Mouse (Mus musculus): Measurements from ENCODE around the gene Fxyd3. TPM values are rescaled to one million over a fixed set of nuclear protein-coding genes. Genes with fewer than 3 reads are reported as not detected.
A peak's percentile ranks its signal among the peaks of the same experiment; 100 is the strongest.

Fxyd3 gene
- total and polyA plus RNA-seq, 3 experiments, result 1.6 to 5.5 (median 2.5) TPM

DNA sequence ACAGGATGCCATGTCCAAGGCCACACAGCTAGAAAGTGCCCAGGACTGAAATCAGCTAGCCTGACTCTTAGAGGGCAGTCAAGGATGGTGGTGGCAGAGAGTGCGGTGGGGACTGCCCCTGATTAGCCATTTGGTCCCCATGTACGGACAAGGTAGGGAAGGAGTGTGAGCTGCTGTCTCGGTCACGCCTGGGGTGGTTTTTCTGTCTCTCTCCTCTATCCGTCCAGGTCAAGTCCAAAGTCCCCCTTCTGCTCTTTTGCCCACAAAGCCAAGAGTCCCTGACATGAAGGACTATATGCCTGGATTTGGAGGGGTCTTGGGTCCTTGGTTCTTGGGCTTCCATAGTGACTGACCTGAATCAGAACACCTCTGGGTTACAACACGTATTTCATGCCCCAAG is 37.3 kb upstream of the Fxyd3 start:
- no peaks in the 10 kb centered on the region for H3K36me3 ChIP-seq (ENCODE audit: control insufficient read depth, insufficient read depth, low read length)
- no peak overlapping the region for H3K9ac ChIP-seq (ENCODE audit: low read depth, low read length)
- DNase-seq, result no peak
- no peak overlapping the region for H3K4me3 ChIP-seq
- no peak for TF ChIP-seq CTCF (IDR thresholded peaks at IDR 0.05)
- no peak for TF ChIP-seq EP300 (IDR thresholded peaks at IDR 0.05; ENCODE audit: insufficient read depth, low read depth, low read length)
- no peak for TF ChIP-seq POLR2A (IDR thresholded peaks at IDR 0.05; ENCODE audit: insufficient read depth, low read depth, low read length)
- no peak overlapping the region for H3K27ac ChIP-seq
- WGBS, result 94% methylated on average over 6 of the region's 6 CpGs
- intact Hi-C loops (cut with DNase I), result no loop called here
- H3K27me3 ChIP-seq (ENCODE audit: control insufficient read depth, insufficient read depth, low read length), result no peaks in the 10 kb centered on the region
- no peaks in the 10 kb centered on the region for H3K79me2 ChIP-seq (replicated peaks; ENCODE audit: control insufficient read depth, insufficient read depth, low read length)
- peaks cover 8% of the 10 kb centered on the region for H3K4me1 ChIP-seq (ENCODE audit: control insufficient read depth, insufficient read depth, low read length)

DNA sequence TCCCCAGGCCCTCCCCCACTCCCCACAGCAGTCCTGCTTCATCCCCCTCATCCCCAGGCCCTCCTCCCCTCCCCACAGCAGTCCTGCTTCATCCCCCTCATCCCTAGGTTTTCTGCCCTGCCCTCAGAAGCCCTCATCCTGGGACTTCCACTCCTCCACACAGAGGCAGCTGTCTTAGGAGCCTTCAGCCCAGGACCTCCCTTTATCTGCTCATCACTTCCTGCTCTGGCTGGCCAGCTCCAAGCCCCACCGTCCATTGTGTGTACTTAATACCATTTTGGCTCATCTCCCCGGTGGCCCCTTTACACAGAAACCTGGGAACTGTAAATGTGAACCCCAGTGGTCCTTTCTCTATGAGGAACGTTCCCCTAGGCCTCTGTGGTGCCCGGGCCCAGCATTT is 35.5 kb upstream of the Fxyd3 start:
- no peaks in the 10 kb centered on the region for H3K79me2 ChIP-seq (replicated peaks; ENCODE audit: control insufficient read depth, insufficient read depth, low read length)
- TF ChIP-seq CTCF (IDR thresholded peaks at IDR 0.05) (no peak), POLR2A (IDR thresholded peaks at IDR 0.05; ENCODE audit: insufficient read depth, low read depth, low read length) (no peak), EP300 (IDR thresholded peaks at IDR 0.05; ENCODE audit: insufficient read depth, low read depth, low read length) (no peak)
- H3K27me3 ChIP-seq (ENCODE audit: control insufficient read depth, insufficient read depth, low read length), result no peaks in the 10 kb centered on the region
- 38% methylated on average over 4 of the region's 4 CpGs for WGBS
- no peak for DNase-seq
- H3K4me3 ChIP-seq, result no peak overlapping the region
- H3K4me1 ChIP-seq (ENCODE audit: control insufficient read depth, insufficient read depth, low read length), result peaks cover 10% of the 10 kb centered on the region
- H3K27ac ChIP-seq, result no peak overlapping the region
- no peaks in the 10 kb centered on the region for H3K36me3 ChIP-seq (ENCODE audit: control insufficient read depth, insufficient read depth, low read length)
- intact Hi-C loops (cut with DNase I), result no loop called here
- no peak overlapping the region for H3K9ac ChIP-seq (ENCODE audit: low read depth, low read length)

DNA sequence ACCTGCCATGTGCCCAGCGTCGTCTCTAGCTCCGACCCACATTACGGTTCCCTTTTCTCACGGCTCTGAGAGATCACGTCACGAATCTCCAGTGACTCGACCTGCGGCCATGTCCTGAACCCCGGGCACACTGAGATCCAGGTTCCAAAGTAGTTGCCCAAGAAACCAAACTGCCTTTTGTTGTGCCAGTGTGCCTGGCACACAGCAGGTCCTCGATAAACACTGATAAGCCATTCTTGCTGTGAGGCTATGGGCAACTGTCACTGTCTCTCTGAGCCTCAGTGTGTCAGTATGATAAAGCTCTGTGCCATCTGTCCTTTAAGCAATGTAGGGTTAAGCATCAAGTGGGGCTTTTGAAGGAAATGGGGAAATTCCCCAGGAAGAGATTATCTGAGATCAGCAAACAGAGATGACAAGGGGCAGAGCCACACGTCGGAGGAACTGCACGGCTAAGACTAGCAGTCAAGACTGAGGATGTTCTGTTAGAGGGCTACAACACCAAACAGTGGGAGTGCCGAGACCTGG is 34.4 kb upstream of the Fxyd3 start:
- no peak for TF ChIP-seq CTCF (IDR thresholded peaks at IDR 0.05)
- intact Hi-C loops (cut with DNase I), result no loop called here
- H3K9ac ChIP-seq (ENCODE audit: low read depth, low read length), result no peak overlapping the region
- no peaks in the 10 kb centered on the region for H3K36me3 ChIP-seq (ENCODE audit: control insufficient read depth, insufficient read depth, low read length)
- no peaks in the 10 kb centered on the region for H3K79me2 ChIP-seq (replicated peaks; ENCODE audit: control insufficient read depth, insufficient read depth, low read length)
- H3K4me3 ChIP-seq, result no peak overlapping the region
- DNase-seq, result no peak
- no peaks in the 10 kb centered on the region for H3K27me3 ChIP-seq (ENCODE audit: control insufficient read depth, insufficient read depth, low read length)
- WGBS, result 72% methylated on average over 15 of the region's 15 CpGs
- H3K4me1 ChIP-seq (ENCODE audit: control insufficient read depth, insufficient read depth, low read length), result peaks cover 8% of the 10 kb centered on the region
- no peak overlapping the region for H3K27ac ChIP-seq

DNA sequence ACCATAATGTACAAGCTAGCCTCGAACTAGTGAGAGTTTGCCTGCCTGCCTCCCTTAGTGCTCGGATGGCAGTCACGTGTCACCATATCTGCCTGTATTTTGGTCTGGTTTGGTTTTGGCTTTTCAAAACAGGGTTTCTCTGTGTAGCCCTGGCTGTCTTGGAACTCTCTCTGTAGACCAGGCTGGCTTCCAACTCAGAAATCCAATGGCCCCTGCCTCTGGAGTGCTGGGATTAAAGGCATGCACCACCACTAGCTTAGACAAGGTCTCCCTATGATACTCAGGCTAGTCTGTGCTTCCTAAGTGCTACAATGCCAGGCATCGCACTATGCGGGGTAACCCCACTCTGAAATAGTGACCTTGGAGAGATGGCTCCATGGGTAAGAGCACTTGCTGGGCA is 33.3 kb upstream of the Fxyd3 start:
- intact Hi-C loops (cut with DNase I), result no loop called here
- no peak for DNase-seq
- no peak overlapping the region for H3K4me3 ChIP-seq
- no peaks in the 10 kb centered on the region for H3K79me2 ChIP-seq (replicated peaks; ENCODE audit: control insufficient read depth, insufficient read depth, low read length)
- no peaks in the 10 kb centered on the region for H3K27me3 ChIP-seq (ENCODE audit: control insufficient read depth, insufficient read depth, low read length)
- WGBS, result 85% methylated on average over 5 of the region's 5 CpGs
- TF ChIP-seq POLR2A (IDR thresholded peaks at IDR 0.05; ENCODE audit: insufficient read depth, low read depth, low read length) (no peak), EP300 (IDR thresholded peaks at IDR 0.05; ENCODE audit: insufficient read depth, low read depth, low read length) (no peak), CTCF (IDR thresholded peaks at IDR 0.05) (no peak)
- no peak overlapping the region for H3K27ac ChIP-seq
- H3K4me1 ChIP-seq (ENCODE audit: control insufficient read depth, insufficient read depth, low read length), result peaks cover 3% of the 10 kb centered on the region
- no peaks in the 10 kb centered on the region for H3K36me3 ChIP-seq (ENCODE audit: control insufficient read depth, insufficient read depth, low read length)
- no peak overlapping the region for H3K9ac ChIP-seq (ENCODE audit: low read depth, low read length)

DNA sequence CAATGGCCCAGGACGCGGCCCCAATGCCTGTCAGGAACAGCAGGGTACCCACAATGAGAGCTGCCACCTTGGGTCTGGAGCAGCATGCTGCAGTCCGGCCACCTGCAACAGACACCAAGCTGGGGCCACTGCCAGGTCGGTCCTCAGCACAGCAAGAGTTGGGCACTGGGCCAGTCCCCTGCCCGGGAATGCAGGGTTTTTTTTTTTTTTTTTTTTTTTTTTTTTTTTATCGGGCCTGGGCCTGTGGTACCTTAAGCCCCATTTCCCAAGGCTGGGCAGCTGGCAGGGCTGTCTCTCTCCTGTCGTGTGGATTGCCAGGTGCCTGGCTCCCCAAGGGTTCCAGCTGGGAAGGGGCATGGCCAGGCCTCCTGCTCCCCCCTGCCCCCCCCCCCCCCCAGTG is 32.6 kb upstream of the Fxyd3 start:
- H3K79me2 ChIP-seq (replicated peaks; ENCODE audit: control insufficient read depth, insufficient read depth, low read length), result no peaks in the 10 kb centered on the region
- TF ChIP-seq CTCF (IDR thresholded peaks at IDR 0.05), result no peak
- no peak for TF ChIP-seq EP300 (IDR thresholded peaks at IDR 0.05; ENCODE audit: insufficient read depth, low read depth, low read length)
- no peak for TF ChIP-seq POLR2A (IDR thresholded peaks at IDR 0.05; ENCODE audit: insufficient read depth, low read depth, low read length)
- no peak overlapping the region for H3K9ac ChIP-seq (ENCODE audit: low read depth, low read length)
- WGBS, result 23% methylated on average over 7 of the region's 7 CpGs
- peak in 1 of 2 experiments; percentile 54 for DNase-seq
- H3K4me3 ChIP-seq, result no peak overlapping the region
- peaks cover 3% of the 10 kb centered on the region for H3K4me1 ChIP-seq (ENCODE audit: control insufficient read depth, insufficient read depth, low read length)
- intact Hi-C loops (cut with DNase I), result no loop called here
- H3K27ac ChIP-seq, result no peak overlapping the region
- no peaks in the 10 kb centered on the region for H3K36me3 ChIP-seq (ENCODE audit: control insufficient read depth, insufficient read depth, low read length)
- H3K27me3 ChIP-seq (ENCODE audit: control insufficient read depth, insufficient read depth, low read length), result no peaks in the 10 kb centered on the region

DNA sequence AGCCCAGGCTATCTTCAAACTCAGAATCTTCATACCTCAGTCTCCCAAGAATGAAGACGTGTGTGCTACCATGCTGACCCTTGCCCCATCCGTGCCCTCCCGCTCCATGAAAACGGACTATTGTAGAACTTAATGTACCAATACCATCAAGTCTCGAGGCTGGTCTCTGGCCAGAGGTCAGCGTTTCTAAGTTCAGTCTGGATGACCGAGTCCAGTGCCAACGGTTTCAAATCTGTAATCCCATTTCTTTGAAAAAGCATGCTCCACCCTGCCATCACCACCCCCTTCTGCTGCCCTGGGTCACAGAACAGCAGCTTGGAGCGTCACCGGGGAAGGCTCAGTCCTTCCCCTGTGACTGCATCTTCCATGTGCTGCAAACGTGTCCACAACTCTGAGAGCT is 31.3 kb upstream of the Fxyd3 start:
- Histone ChIP-seq H3K27ac (no peak overlapping the region), H3K36me3 (ENCODE audit: control insufficient read depth, insufficient read depth, low read length) (no peaks in the 10 kb centered on the region), H3K27me3 (ENCODE audit: control insufficient read depth, insufficient read depth, low read length) (no peaks in the 10 kb centered on the region; the same call in 1 of the 2 replicates), H3K4me3 (no peak overlapping the region), H3K79me2 (replicated peaks; ENCODE audit: control insufficient read depth, insufficient read depth, low read length) (no peaks in the 10 kb centered on the region), H3K9ac (ENCODE audit: low read depth, low read length) (no peak overlapping the region), H3K4me1 (ENCODE audit: control insufficient read depth, insufficient read depth, low read length) (peaks cover 3% of the 10 kb centered on the region)
- intact Hi-C loops (cut with DNase I), result no loop called here
- no peak for DNase-seq
- no peak for TF ChIP-seq CTCF (IDR thresholded peaks at IDR 0.05)
- TF ChIP-seq POLR2A (IDR thresholded peaks at IDR 0.05; ENCODE audit: insufficient read depth, low read depth, low read length), result no peak
- no peak for TF ChIP-seq EP300 (IDR thresholded peaks at IDR 0.05; ENCODE audit: insufficient read depth, low read depth, low read length)
- 90% methylated on average over 11 of the region's 11 CpGs for WGBS

Measured in heart, adult 2 months (tissue).